Mouse (Mus musculus): ENCODE measurements around the gene Ptgs1. TPM values are rescaled to one million over a fixed set of nuclear protein-coding genes. Genes with fewer than 3 reads are reported as not detected.

The Ptgs1 gene
- polyA plus RNA-seq, 1 experiment from 2014 or later: 6.6 TPM

GRCm38 (mm10) chr2:36215203-36215739, 15.0 kb upstream of the Ptgs1 start:
- Histone ChIP-seq H3K9ac (no peak overlapping the region), H3K27me3 (peaks cover 23% of the 10 kb centered on the region), H3K4me1 (peaks cover 61% of the 10 kb centered on the region), H3K4me3 (no peak overlapping the region), H3K4me2 (no peak overlapping the region), H3K9me3 (no peaks in the 10 kb centered on the region), H3K36me3 (no peaks in the 10 kb centered on the region), H3K27ac (no peak overlapping the region)
- WGBS: 90% methylated on average over 5 of the region's 5 CpGs
- ATAC-seq (ENCODE audit: insufficient number of reproducible peaks, insufficient read depth, low FRiP score, low TSS enrichment, low read depth): no peak

- Histone ChIP-seq H3K27me3 (peaks cover 10% of the 10 kb centered on the region), H3K4me3 (no peak overlapping the region), H3K4me1 (peaks cover 53% of the 10 kb centered on the region), H3K9me3 (no peaks in the 10 kb centered on the region), H3K36me3 (no peaks in the 10 kb centered on the region), H3K27ac (peak overlapping the region; percentile 55), H3K9ac (no peak overlapping the region), H3K4me2 (no peak overlapping the region)
- ATAC-seq (ENCODE audit: insufficient number of reproducible peaks, insufficient read depth, low FRiP score, low TSS enrichment, low read depth): no peak
Measured at GRCm38 (mm10) chr2:36216546-36216945, 13.7 kb upstream of the Ptgs1 start.

- 20% methylated on average over 4 of the region's 4 CpGs for WGBS
- H3K4me2 ChIP-seq: no peak overlapping the region
- no peaks in the 10 kb centered on the region for H3K9me3 ChIP-seq
- H3K27me3 ChIP-seq: 0 out of 2 replicates have a peak, but pooled peaks cover 5% of the 10 kb centered on the region
- H3K9ac ChIP-seq: no peak overlapping the region
- H3K36me3 ChIP-seq: no peaks in the 10 kb centered on the region
- peaks cover 48% of the 10 kb centered on the region for H3K4me1 ChIP-seq
- no peak overlapping the region for H3K4me3 ChIP-seq
- peak overlapping the region; percentile 55 for H3K27ac ChIP-seq
- ATAC-seq (ENCODE audit: insufficient number of reproducible peaks, insufficient read depth, low FRiP score, low TSS enrichment, low read depth): peak; percentile 22; the same call in 1 of the 2 replicates
Measured at GRCm38 (mm10) chr2:36216953-36217573, 13.2 kb upstream of the Ptgs1 start.

DNA sequence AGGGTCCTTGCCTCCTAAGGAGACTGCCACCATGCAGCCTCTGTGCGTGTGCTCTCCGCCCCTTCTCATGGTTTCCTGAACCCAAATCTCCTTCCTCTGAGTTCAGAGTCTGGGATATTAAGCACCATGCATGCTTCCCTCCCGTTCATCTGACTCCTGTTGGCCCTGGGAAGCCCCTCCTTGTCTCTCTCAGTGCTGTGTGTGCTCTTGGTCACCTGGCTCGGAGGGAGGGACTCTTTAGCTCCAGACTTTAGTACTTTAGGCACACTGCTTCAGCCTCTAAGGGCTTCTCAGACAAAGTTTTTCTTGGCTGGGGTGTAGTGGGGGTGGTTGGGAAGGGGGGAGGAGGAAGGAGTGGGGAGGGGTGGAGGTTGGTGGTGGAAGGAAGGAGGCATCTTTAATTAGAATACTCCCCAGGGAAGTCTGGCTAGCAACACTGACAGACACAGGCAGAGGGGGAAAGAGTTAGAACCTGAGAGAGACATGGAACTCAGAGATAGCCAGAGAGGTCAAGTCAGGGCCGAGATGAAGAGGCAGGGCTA, 12.5 kb upstream of the Ptgs1 start:
- no peaks in the 10 kb centered on the region for H3K9me3 ChIP-seq
- H3K4me1 ChIP-seq: peaks cover 45% of the 10 kb centered on the region
- H3K4me3 ChIP-seq: no peak overlapping the region
- ATAC-seq (ENCODE audit: insufficient number of reproducible peaks, insufficient read depth, low FRiP score, low TSS enrichment, low read depth): no peak
- peak overlapping the region; percentile 55; the same call in 1 of the 2 replicates for H3K27ac ChIP-seq
- H3K9ac ChIP-seq: peak overlapping the region; percentile 32; the same call in 1 of the 2 replicates
- H3K4me2 ChIP-seq: no peak overlapping the region
- no peaks in the 10 kb centered on the region for H3K27me3 ChIP-seq
- no peaks in the 10 kb centered on the region for H3K36me3 ChIP-seq
- WGBS: 51% methylated on average over 5 of the region's 5 CpGs

DNA sequence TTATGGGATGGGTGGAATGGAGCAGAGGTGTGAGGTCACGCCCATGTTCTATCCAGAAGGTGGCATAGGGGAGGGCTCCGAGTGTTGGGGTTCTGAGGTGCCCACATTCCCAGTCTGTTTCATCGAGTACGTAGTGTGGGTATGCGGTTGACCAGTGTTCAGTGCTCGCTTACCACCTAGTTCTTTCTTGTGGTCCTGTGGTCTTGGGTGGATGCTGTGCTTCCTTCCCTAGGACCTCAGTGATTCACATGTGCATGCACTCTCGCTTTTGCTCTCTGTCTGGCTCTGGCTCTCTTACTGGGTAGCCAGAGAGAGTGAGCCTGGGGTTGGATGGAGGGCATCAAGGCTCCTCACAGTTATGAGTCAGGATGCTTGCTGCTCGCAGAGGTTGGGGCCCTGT, 10.1 kb upstream of the Ptgs1 start:
- Histone ChIP-seq H3K9me3 (no peaks in the 10 kb centered on the region), H3K4me2 (no peak overlapping the region)
- WGBS: 85% methylated on average over 8 of the region's 8 CpGs

DNA sequence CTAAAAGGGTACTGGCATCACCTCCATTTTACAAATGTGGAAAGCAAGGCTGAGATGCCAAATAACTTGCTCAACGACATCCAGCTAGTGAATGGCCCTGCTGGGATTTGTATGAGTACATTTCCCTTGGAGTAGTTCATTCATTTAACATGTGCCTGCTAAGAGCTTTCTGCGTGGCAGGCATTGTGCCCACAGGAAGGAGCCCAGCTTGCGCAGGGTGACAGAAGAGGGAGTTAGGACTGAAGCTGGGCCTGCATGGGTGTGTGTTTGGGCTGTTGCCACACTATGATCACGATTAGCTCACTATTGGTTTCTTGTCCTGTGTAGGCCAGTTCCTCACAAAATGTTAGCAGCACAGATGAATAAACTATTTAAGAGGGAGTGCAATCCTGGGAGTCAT, 9.3 kb upstream of the Ptgs1 start:
- Histone ChIP-seq H3K4me2 (no peak overlapping the region), H3K9ac (no peak overlapping the region), H3K36me3 (no peaks in the 10 kb centered on the region), H3K4me3 (no peak overlapping the region), H3K9me3 (no peaks in the 10 kb centered on the region), H3K27ac (no peak overlapping the region), H3K27me3 (no peaks in the 10 kb centered on the region), H3K4me1 (peaks cover 25% of the 10 kb centered on the region)
- 85% methylated on average over 4 of the region's 4 CpGs for WGBS
- ATAC-seq (ENCODE audit: insufficient number of reproducible peaks, insufficient read depth, low FRiP score, low TSS enrichment, low read depth): no peak

More for the DNA sequence above, 10.1 kb upstream of the Ptgs1 start:
- Histone ChIP-seq H3K4me3 (no peak overlapping the region), H3K36me3 (no peaks in the 10 kb centered on the region), H3K4me1 (peaks cover 25% of the 10 kb centered on the region), H3K27ac (no peak overlapping the region), H3K27me3 (no peaks in the 10 kb centered on the region), H3K9ac (no peak overlapping the region)
- ATAC-seq (ENCODE audit: insufficient number of reproducible peaks, insufficient read depth, low FRiP score, low TSS enrichment, low read depth): no peak

DNA sequence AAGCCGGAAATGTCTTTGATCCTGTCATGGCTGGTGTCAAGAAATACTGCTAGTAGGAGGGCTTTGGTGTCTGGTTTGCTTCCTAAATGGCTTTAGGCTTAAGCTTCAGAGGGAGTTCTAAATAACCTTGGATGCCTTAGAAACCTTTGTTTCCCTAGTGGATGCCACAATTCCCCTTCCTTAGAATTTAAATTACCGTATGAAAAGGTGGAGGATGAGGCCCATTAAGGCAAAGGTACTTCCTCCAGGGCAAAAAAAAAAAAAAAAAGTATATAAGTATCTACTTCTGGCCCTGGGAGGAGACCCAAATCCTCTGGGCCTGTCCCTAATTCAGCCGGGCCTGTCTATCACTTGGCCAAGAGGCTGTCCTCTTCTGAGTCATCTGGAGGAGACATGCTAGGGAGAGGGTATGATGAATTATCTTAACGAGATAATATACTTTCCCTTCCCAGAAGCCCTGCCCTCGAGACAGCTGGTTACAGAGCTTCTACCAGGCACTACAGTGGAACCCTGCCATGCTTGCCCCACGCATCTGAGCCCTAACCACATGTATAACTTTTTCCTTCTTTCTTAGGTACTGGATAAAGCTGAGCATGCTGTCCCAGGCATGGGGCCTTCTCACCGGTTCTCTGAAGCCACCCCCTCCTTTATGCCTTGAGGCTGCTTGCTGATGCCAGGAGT, 7.9 kb upstream of the Ptgs1 start:
- no peak overlapping the region for H3K9ac ChIP-seq
- H3K4me2 ChIP-seq: no peak overlapping the region
- H3K9me3 ChIP-seq: no peaks in the 10 kb centered on the region
- no peak overlapping the region for H3K27ac ChIP-seq
- H3K4me1 ChIP-seq: peaks cover 12% of the 10 kb centered on the region
- H3K27me3 ChIP-seq: no peaks in the 10 kb centered on the region
- WGBS: 53% methylated on average over 7 of the region's 7 CpGs
- ATAC-seq (ENCODE audit: insufficient number of reproducible peaks, insufficient read depth, low FRiP score, low TSS enrichment, low read depth): no peak
- H3K36me3 ChIP-seq: no peaks in the 10 kb centered on the region
- H3K4me3 ChIP-seq: no peak overlapping the region

DNA sequence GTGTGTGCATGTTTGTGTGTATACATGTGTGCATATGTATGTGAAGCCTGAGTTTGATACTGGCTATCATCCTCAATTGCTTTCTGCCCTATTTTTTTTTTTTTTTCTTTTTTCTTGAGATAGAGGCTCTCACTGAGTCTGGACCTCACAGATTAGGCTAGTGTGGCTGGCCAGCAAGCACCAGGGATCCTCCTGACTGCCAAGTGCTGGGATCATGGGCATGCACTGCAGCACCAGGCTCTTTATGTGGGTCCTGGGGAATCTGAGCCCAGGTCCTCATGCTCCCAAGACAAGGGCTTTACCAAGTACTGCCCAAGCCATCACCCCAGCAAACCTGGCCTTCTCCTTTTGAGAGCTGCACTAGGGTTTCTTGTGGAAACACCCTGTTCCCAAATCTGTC, 6.8 kb upstream of the Ptgs1 start:
- Histone ChIP-seq H3K9me3 (no peaks in the 10 kb centered on the region), H3K9ac (no peak overlapping the region), H3K27me3 (peaks cover 2% of the 10 kb centered on the region; the same call in 1 of the 2 replicates), H3K27ac (no peak overlapping the region), H3K4me3 (no peak overlapping the region), H3K36me3 (no peaks in the 10 kb centered on the region), H3K4me1 (peaks cover 2% of the 10 kb centered on the region; the same call in 1 of the 2 replicates), H3K4me2 (no peak overlapping the region)
- ATAC-seq (ENCODE audit: insufficient number of reproducible peaks, insufficient read depth, low FRiP score, low TSS enrichment, low read depth): no peak

GRCm38 (mm10) chr2:36224153-36224552, 6.1 kb upstream of the Ptgs1 start:
- Histone ChIP-seq H3K27ac (no peak overlapping the region), H3K36me3 (no peaks in the 10 kb centered on the region), H3K4me1 (peaks cover 2% of the 10 kb centered on the region; the same call in 1 of the 2 replicates), H3K4me2 (no peak overlapping the region), H3K9ac (no peak overlapping the region), H3K9me3 (no peaks in the 10 kb centered on the region), H3K4me3 (no peak overlapping the region), H3K27me3 (peaks cover 8% of the 10 kb centered on the region)
- WGBS: 82% methylated on average over 7 of the region's 7 CpGs
- no peak for ATAC-seq (ENCODE audit: insufficient number of reproducible peaks, insufficient read depth, low FRiP score, low TSS enrichment, low read depth)

DNA sequence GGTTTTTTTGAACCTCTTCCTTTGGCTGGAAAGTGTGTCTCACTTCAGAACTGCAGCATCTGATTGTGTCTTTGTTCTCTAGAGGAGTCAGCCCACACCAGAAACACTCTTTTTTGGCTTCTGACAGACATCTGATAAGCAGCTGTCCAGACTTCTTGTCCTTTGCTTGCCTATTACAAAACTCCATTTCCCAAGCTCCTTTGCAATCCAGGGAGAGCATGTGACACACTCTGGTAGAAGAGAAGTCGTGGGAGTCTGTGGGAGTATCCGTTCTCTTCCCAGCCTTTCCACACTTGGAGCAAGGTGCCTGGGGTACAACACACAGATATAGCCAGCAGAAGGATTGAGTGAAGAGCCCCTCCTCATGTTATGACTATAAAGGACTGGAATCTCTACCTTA, 5.6 kb upstream of the Ptgs1 start:
- Histone ChIP-seq H3K9ac (no peak overlapping the region), H3K4me3 (no peak overlapping the region), H3K27ac (no peak overlapping the region), H3K36me3 (no peaks in the 10 kb centered on the region), H3K4me1 (peaks cover 2% of the 10 kb centered on the region; the same call in 1 of the 2 replicates), H3K27me3 (peaks cover 10% of the 10 kb centered on the region), H3K4me2 (no peak overlapping the region), H3K9me3 (no peaks in the 10 kb centered on the region)
- ATAC-seq (ENCODE audit: insufficient number of reproducible peaks, insufficient read depth, low FRiP score, low TSS enrichment, low read depth): no peak
- 26% methylated on average over 2 of the region's 2 CpGs for WGBS

DNA sequence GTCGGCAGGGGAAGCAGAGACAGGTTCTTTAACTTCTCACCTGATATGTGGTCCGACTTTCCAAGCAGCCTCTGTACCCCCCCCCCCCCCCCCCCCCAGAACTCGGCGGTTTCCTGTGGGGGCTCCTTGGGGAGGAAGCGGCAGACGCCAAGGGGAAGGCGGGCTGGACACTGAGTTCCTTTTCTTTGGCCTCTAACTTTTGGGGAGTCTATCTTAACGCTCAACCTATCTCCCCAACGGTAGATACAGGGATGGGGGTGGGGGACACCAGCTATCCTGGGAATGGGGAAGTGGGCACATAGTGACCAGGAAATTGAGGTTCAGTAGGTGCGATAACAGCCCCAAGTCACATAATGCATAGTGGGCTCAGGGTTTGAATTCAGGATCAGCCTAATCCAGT, 741 bp downstream of the Ptgs1 start:
- no peak overlapping the region for H3K27ac ChIP-seq
- peak overlapping the region; percentile 84 for H3K4me2 ChIP-seq
- no peaks in the 10 kb centered on the region for H3K36me3 ChIP-seq
- peak overlapping the region; percentile 52 for H3K4me3 ChIP-seq
- peaks cover 12% of the 10 kb centered on the region for H3K4me1 ChIP-seq
- ATAC-seq (ENCODE audit: insufficient number of reproducible peaks, insufficient read depth, low FRiP score, low TSS enrichment, low read depth): no peak
- peak overlapping the region; percentile 73 for H3K9ac ChIP-seq
- no peaks in the 10 kb centered on the region for H3K9me3 ChIP-seq
- 25% methylated on average over 10 of the region's 10 CpGs for WGBS
- peaks cover 32% of the 10 kb centered on the region for H3K27me3 ChIP-seq
